Mouse (Mus musculus): ENCODE measurements at regions not wholly inside any gene's neighbourhood (a gene's known extent, or its start where the extent isn't known, plus 50 kb on each side); places are given as distances from the start of the nearest gene placed in this dataset.
A peak's percentile ranks its signal among the peaks of the same experiment; 100 is the strongest.

DNA sequence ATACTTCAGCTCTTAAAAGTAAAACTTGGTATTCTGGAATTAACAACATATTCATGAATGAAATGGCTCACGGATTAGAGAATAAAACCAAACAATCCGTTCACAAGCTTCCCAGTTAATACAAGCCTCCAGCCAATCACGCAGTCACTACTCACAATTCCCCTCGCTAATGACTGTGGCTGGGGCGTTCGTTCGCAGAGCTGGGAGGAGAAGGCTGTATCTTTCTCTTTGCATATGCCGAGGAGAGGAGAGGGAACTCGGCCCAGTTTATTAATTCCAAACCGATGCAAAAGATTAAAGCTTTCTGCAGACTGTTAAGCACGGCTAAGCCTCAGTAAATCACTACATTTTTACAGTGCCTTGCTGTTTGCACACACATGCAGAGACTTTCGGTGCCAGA is 231.5 kb downstream of the Tmem182 start:
- 71% methylated on average over 12 of the region's 12 CpGs for WGBS
- H3K4me2 ChIP-seq (ENCODE audit: low read depth, low read length), result no peak overlapping the region; the same call in 1 of the 2 replicates
- no peak for TF ChIP-seq CTCF (IDR thresholded peaks at IDR 0.05; ENCODE audit: low read depth)
- DNase-seq (ENCODE audit: low spot score) (no peak), ATAC-seq (no peak)
- no peak overlapping the region for H3K9ac ChIP-seq (replicated peaks; ENCODE audit: low read length)
- no peaks in the 10 kb centered on the region for H3K4me1 ChIP-seq (ENCODE audit: insufficient read depth, low read length)
- H3K27me3 ChIP-seq (ENCODE audit: insufficient read depth, low read length), result no peaks in the 10 kb centered on the region
- H3K9me3 ChIP-seq (ENCODE audit: low read length), result no peaks in the 10 kb centered on the region
- no peak overlapping the region for H3K27ac ChIP-seq
- H3K36me3 ChIP-seq (ENCODE audit: insufficient read depth, low read length), result no peaks in the 10 kb centered on the region
- no peak overlapping the region for H3K4me3 ChIP-seq (ENCODE audit: low read length)

DNA sequence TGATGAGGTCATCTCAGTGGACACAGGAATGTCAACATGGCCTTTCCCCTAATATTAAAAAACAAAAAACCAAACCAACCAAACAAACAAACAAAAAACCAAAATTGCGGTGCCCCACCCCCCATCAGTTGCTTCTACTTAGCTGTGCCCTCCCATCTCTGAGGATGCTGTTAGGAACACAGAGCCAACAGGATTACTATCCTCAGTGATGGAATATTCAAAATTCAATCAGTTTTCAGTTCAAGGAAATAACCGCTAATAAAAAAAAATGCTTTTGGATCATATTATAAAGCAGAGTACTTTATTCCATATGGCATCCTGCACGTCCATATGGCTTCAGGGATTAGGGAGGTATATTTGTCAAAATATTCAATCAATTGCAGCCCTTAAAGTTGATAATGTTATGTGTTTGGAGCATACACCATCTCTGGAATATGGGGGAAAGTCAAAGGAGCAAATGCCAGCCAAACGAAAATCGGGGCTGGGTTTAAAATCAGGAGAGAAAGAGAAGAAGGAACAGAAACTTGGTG is 249.1 kb downstream of the Tmem182 start:
- Histone ChIP-seq H3K4me3 (ENCODE audit: low read length) (no peak overlapping the region), H3K4me2 (ENCODE audit: low read depth, low read length) (no peak overlapping the region), H3K27me3 (ENCODE audit: insufficient read depth, low read length) (no peaks in the 10 kb centered on the region), H3K27ac (no peak overlapping the region), H3K9me3 (ENCODE audit: low read length) (no peaks in the 10 kb centered on the region), H3K4me1 (ENCODE audit: insufficient read depth, low read length) (no peaks in the 10 kb centered on the region), H3K36me3 (ENCODE audit: insufficient read depth, low read length) (no peaks in the 10 kb centered on the region), H3K9ac (replicated peaks; ENCODE audit: low read length) (no peak overlapping the region)
- no peak for TF ChIP-seq CTCF (IDR thresholded peaks at IDR 0.05; ENCODE audit: low read depth)
- ATAC-seq (no peak), DNase-seq (ENCODE audit: low spot score) (no peak)
- 86% methylated on average over 5 of the region's 5 CpGs for WGBS

DNA sequence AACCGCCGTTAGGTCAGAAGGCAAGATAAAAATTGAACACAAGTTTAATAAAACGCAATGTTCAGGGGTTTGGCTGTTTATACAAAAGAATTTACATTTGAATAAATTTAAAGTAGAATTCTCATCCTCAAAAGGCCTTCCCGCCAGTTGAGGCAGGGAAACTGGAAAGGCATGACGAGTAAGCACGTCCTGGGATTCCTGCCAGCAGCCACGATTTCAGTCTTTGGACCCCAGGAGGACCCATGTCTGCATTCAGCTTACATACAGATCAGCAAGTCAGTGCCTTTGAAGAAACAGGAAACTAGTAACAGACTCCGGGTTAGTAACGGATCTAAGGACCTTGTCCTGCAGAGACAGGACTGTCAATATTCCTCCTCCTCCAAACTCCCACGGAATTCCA is 250.4 kb downstream of the Tmem182 start:
- 55% methylated on average over 10 of the region's 10 CpGs for WGBS
- no peak for DNase-seq (ENCODE audit: low spot score)

DNA sequence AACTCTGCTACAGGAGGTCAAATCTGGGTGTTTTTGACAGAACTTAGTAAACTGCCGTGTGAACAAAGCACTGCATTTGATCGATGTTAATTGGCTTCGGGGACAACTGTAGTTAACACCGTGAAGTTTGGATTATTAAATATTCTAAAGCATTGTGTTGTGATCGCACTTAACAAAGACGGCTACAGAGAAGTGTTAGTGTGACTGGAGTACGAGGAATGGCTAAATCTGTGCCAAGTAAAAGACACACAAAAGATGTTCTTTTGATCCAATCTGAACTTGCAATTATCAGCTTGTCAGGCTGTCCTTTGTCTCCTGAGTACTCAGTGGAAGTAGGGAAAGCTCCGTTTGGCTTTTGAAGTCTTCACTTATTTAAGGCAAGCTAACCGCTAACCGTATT is 259.7 kb downstream of the Tmem182 start:
- no peak overlapping the region for H3K9ac ChIP-seq (replicated peaks; ENCODE audit: low read length)
- no peak for TF ChIP-seq CTCF (IDR thresholded peaks at IDR 0.05; ENCODE audit: low read depth)
- H3K36me3 ChIP-seq (ENCODE audit: insufficient read depth, low read length), result no peaks in the 10 kb centered on the region
- DNase-seq (ENCODE audit: low spot score), result no peak
- H3K27ac ChIP-seq, result no peak overlapping the region
- H3K27me3 ChIP-seq (ENCODE audit: insufficient read depth, low read length), result no peaks in the 10 kb centered on the region
- H3K4me3 ChIP-seq (ENCODE audit: low read length), result no peak overlapping the region
- WGBS, result 41% methylated on average over 10 of the region's 10 CpGs
- H3K4me1 ChIP-seq (ENCODE audit: insufficient read depth, low read length), result no peaks in the 10 kb centered on the region
- H3K4me2 ChIP-seq (ENCODE audit: low read depth, low read length), result no peak overlapping the region
- no peak for ATAC-seq
- H3K9me3 ChIP-seq (ENCODE audit: low read length), result no peaks in the 10 kb centered on the region

More for the DNA sequence above, 250.4 kb downstream of the Tmem182 start:
- Histone ChIP-seq H3K4me1 (ENCODE audit: insufficient read depth, low read length) (no peaks in the 10 kb centered on the region), H3K36me3 (ENCODE audit: insufficient read depth, low read length) (no peaks in the 10 kb centered on the region), H3K9me3 (ENCODE audit: low read length) (no peaks in the 10 kb centered on the region), H3K4me2 (ENCODE audit: low read depth, low read length) (no peak overlapping the region), H3K4me3 (ENCODE audit: low read length) (no peak overlapping the region), H3K27ac (no peak overlapping the region), H3K27me3 (ENCODE audit: insufficient read depth, low read length) (no peaks in the 10 kb centered on the region), H3K9ac (replicated peaks; ENCODE audit: low read length) (no peak overlapping the region)
- no peak for ATAC-seq
- no peak for TF ChIP-seq CTCF (IDR thresholded peaks at IDR 0.05; ENCODE audit: low read depth)

DNA sequence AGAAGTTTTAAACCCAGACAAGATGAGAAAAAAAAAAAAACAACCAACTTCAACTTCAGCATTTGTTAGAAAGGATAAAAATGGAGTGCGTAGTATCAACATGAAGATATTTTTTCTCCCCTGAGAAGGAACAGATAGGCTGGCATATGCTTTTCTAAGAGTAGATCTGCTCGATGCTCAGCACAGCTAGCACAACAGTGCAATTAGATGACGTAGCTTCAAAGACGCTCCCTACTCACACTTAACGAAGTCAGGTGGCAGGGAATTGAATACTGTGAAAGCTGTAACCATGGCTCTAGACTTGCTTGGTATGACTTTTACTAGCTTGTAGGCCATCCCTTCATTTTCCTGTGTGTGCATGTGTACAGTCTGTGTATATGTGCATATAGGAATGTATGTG is 299.5 kb downstream of the Tmem182 start:
- no peaks in the 10 kb centered on the region for H3K27me3 ChIP-seq (ENCODE audit: insufficient read depth, low read length)
- H3K9me3 ChIP-seq (ENCODE audit: low read length), result no peaks in the 10 kb centered on the region
- no peak overlapping the region for H3K4me2 ChIP-seq (ENCODE audit: low read depth, low read length)
- no peak overlapping the region for H3K27ac ChIP-seq
- no peak overlapping the region for H3K9ac ChIP-seq (replicated peaks; ENCODE audit: low read length)
- WGBS, result 86% methylated on average over 5 of the region's 5 CpGs
- no peak overlapping the region for H3K4me3 ChIP-seq (ENCODE audit: low read length)
- ATAC-seq (no peak), DNase-seq (ENCODE audit: low spot score) (no peak)
- no peaks in the 10 kb centered on the region for H3K36me3 ChIP-seq (ENCODE audit: insufficient read depth, low read length)
- TF ChIP-seq CTCF (IDR thresholded peaks at IDR 0.05; ENCODE audit: low read depth), result no peak
- no peaks in the 10 kb centered on the region for H3K4me1 ChIP-seq (ENCODE audit: insufficient read depth, low read length)

DNA sequence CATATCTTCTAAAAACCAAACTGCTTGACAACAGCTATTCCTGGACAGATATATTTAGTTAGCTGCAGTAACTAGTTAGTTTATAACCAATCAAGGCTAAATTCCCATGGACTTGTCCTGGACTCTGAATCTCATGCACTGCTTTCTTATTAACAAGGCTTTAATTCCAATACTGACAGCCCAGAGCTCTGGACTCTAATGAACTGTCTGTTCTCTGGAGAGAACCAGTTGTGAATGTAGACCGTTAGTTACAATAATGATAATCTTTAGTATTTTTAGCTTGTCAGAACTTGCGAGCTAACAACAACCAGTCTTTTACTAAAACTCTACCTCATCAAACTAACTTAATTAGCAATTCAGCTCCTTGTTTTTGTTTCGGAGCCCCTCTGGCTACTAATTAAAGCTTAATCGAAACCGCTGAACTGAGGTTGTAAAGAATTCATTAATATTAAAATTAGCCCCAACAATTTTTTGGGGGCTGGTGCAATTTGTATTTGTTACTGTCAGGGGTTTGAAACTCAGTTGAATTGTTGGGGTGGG is 316.3 kb downstream of the Tmem182 start:
- Histone ChIP-seq H3K27ac (no peak overlapping the region), H3K27me3 (ENCODE audit: insufficient read depth, low read length) (no peaks in the 10 kb centered on the region), H3K4me3 (ENCODE audit: low read length) (no peak overlapping the region), H3K4me2 (ENCODE audit: low read depth, low read length) (no peak overlapping the region), H3K4me1 (ENCODE audit: insufficient read depth, low read length) (no peaks in the 10 kb centered on the region), H3K36me3 (ENCODE audit: insufficient read depth, low read length) (no peaks in the 10 kb centered on the region), H3K9ac (replicated peaks; ENCODE audit: low read length) (no peak overlapping the region), H3K9me3 (ENCODE audit: low read length) (no peaks in the 10 kb centered on the region)
- DNase-seq (ENCODE audit: low spot score), result no peak
- TF ChIP-seq CTCF (IDR thresholded peaks at IDR 0.05; ENCODE audit: low read depth), result no peak
- ATAC-seq, result no peak
- 35% methylated on average over 5 of the region's 5 CpGs for WGBS

DNA sequence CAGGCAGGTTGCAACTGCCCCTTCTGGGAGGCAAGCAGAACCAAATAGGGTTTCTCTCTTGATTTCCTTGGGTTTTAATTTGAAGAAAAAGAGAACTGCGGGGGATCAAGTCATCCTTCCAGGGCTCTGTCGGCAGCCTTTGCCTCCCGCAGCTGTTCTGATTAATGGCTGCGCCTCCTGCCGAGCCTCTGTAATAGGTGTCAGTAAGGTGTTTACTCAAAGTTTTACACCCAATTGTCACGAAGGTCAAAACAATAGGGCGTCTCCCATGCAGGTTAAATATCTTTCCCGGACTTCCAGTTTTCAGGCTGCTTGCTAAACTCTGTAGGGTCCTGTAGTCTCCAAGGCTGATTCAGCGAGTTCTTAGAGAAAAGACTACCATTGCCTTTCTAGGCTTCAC is 326.0 kb downstream of the Tmem182 start:
- no peak for ATAC-seq
- no peak for TF ChIP-seq CTCF (IDR thresholded peaks at IDR 0.05; ENCODE audit: low read depth)
- no peaks in the 10 kb centered on the region for H3K9me3 ChIP-seq (ENCODE audit: low read length)
- H3K27ac ChIP-seq, result no peak overlapping the region
- 7% methylated on average over 9 of the region's 9 CpGs for WGBS
- no peaks in the 10 kb centered on the region for H3K27me3 ChIP-seq (ENCODE audit: insufficient read depth, low read length)
- H3K9ac ChIP-seq (replicated peaks; ENCODE audit: low read length), result no peak overlapping the region
- no peaks in the 10 kb centered on the region for H3K36me3 ChIP-seq (ENCODE audit: insufficient read depth, low read length)
- no peak overlapping the region for H3K4me3 ChIP-seq (ENCODE audit: low read length)
- H3K4me2 ChIP-seq (ENCODE audit: low read depth, low read length), result peak overlapping the region; percentile 6; the same call in 1 of the 2 replicates
- no peaks in the 10 kb centered on the region for H3K4me1 ChIP-seq (ENCODE audit: insufficient read depth, low read length)
- DNase-seq (ENCODE audit: low spot score), result no peak

All from hindbrain, postnatal 0 days (tissue).